Mouse (Mus musculus) embryonic fibroblast, embryonic 13.5 days (primary cell): ENCODE data around the gene Akap2.

Experiments
- CTCF ChIP-seq: IDR thresholded peaks from 2 replicates; pipeline ENCODE4 v1.5.1; 2011; ENCODE audit warnings: mild to moderate bottlenecking, control low read depth, low read length, moderate library complexity, borderline replicate concordance; ENCODE audit not compliant: insufficient read depth
- POLR2A ChIP-seq: IDR thresholded peaks from 2 replicates; pipeline ENCODE4 v1.6.1; 2011; ENCODE audit warnings: low read depth, mild to moderate bottlenecking, control low read depth, low read length, moderate library complexity

DNA sequence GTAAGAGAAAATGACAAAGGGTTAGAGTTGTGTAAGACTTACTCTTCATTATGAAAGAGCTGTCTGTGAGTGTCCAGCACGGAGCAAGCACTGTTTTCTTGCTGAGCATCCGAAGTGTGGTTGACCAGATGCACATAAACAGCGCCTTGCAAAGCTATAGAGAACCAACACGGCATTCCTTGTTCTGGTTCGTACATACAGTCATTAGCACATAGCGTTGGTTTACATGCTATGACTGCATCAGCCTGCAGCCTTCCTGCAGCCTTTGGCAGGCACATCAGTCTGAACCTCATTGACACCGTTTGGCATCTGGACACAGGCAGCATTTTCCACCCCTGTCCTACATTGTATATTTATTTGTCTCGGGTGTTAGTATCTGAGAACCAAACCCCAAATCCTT is 98.7 kb downstream of the Akap2 start:
- TF ChIP-seq CTCF, result no peak
- TF ChIP-seq POLR2A, result no peak
